Mouse (Mus musculus) MEL-GATA-1-ER (cell line): ENCODE measurements around the gene Idua.

Source experiments
- DNase-seq: peaks from one replicate; pipeline ENCODE4 v3.0.0-alpha.2; 2012; ENCODE audit warnings: low read depth; ENCODE audit errors: extremely low read depth

The Idua gene

DNA sequence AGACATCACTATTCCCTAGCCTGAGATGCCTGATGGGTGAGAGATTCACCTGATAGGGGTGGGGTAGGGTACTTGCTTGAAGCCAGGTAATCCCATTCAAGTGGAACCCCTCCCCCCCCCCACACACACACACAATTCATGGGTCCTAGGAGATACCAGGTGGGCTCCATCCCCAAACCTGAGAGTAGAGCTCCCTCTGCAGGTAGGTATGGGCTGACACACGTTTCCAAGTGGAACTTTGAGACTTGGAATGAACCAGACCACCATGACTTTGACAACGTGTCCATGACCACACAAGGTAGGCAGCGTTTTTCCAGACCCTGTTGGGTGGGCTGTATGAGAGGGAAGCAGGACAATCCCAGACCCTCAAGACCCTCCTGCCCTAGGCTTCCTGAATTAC is 19.8 kb downstream of the Idua start:
- DNase-seq, result no peak

DNA sequence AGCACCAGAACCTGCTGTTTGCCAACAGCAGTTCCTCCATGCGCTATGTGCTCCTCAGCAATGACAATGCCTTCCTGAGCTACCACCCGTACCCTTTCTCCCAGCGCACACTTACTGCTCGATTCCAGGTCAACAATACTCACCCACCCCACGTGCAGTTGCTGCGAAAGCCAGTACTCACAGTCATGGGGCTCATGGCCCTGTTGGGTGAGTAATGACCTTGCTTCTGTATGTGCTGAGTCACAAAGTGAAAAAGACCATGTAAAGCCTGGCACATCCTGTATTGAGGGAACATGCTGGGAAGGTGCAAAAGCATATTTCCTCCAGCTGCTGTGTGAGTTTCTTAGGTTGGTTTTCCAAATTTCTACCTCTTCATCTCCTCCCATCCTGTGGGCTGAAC is 20.7 kb downstream of the Idua start:
- no peak for DNase-seq

DNA sequence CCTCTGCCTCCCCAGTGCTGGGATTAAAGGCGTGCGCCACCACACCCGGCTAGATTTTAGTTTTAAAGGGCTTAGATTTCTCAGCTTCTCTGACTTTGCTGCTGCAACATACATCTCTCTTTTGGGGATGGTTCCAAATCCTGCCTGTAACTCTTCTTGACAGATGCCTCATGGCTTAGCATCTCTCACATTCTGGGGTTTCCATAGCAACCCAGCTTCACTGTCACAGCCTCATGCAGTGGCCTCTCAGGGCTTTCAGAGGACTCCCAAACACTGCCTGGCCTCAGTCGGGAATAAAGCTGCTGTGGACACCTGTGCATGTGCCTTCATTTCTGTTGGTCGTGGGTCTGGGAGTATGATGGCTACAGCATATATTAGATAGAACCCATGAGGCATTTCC is 29.0 kb downstream of the Idua start:
- no peak for DNase-seq

DNA sequence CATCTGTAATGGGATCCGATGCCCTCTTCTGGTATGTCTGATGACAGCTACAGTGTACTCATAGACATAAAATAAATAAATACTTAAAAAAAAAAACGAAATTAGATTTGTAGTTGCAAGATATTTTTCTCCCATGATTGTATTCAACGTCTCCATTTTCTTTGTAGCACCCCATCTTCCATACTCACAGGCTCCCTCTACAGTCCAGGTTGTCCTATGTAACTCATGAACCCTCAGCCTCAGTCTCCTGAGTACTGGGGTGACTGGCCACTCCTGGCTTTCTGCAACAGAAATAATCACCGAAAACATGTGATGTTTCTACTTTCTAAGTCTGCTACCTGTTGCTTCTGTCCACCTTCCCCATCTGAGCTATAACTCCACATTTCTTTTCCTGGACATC is 31.0 kb downstream of the Idua start:
- DNase-seq, result no peak

DNA sequence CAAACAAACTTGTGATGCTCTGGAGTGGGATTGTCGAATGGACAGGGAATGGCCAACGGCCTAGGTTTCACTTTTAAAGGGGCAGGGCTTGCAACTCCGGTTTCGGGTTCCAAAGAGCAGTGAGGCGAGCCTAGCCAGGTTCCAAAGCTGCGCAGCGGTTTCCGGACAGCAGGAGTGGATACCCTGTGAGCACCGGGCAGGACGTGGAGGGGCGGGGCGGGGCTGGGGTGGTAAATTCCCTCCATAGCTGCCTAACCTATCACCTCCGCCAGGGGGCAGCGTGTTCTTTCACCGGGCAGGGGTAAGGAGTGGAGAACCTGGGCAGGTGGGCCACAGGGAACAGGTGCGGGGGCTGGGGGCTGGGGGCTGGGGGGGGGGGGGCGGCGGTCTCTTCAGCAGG is 32.1 kb downstream of the Idua start, which contains the start of gene Fgfrl1:
TSS of gene Fgfrl1 (plus strand) at position 112 of the 400 bp plus-strand sequence.
- no peak for DNase-seq

DNA sequence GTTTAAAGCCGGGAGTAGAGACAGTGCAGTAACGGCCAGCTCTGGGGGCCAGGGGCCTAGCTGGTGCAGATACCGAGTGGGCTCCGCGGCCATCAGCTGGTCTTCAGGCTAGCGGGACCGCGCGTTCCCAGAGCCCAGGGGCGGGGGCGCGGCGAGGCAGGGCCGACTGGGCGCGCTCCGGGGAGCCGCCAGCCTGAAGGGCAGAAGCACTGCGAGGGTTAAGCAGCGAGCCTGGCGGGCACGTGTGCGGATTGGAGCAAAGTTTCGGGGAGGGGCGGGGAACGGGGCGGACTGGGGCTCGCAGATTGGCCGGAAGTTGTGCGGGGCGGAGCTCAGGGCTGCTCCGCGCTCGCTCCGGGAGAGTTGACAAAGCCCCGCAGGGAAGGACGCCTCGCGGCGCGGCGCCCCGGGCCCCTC is 33.7 kb downstream of the Idua start:
- DNase-seq, result peak; percentile 82

DNA sequence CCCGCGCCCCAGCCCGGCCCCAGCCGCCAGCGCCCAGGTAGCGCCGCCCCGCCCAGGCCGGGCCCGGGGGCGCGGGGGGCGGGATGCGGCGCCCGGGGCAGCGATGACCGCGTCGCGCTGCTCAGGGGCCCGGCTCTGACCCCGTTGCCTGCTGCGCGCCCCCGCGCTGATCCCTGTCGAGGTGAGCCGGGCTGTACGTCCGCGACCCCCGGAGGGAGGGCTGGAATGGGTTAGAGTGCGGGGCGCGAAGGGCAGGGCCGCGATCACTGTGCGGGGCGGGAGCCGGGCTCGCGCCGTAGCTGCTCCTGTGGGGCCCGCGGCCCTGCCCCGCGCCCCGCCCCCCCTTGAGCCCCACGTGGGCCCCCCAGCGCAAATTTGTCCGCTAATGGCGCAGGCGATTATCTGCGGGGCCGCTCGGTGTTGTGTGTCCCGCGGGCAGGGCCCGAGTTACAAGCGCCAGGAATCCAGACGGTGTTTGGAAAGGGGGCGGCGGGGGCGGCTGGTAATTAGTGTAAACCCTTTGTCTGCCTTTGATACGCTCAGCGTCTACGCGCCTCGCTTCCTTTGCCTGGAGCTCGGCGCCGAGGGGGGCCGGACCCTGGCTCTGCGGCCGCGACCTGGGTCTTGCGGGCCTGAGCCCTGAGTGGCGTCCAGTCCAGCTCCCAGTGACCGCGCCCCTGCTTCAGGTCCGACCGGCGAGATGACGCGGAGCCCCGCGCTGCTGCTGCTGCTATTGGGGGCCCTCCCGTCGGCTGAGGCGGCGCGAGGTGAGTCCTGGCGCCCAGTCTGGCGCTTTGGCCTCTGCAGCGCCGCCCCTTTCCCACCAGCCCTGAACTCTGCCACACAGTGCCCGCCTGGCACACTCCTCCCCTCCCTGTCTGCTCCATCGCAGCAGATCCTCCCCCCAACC is 34.5 kb downstream of the Idua start:
- no peak for DNase-seq

DNA sequence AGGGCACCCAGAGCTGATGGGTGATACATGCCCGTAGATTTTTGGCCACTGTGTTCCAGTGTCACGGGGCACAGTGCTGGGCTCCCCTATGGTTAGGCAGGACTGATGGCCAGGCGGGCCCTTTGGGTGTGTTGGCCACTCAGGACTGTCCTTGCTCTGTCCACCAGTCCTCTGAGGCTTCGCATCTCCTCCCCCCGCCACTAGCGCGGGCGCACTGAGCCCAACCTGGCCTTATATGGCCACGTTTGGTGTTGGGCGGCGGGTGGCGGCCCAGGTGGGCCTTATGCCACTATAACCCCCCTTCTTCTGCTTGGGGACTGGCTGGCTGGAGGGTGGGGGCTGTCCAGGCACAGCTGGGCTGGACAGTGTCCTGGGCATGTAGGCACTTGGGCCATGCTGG is 35.7 kb downstream of the Idua start:
- no peak for DNase-seq

DNA sequence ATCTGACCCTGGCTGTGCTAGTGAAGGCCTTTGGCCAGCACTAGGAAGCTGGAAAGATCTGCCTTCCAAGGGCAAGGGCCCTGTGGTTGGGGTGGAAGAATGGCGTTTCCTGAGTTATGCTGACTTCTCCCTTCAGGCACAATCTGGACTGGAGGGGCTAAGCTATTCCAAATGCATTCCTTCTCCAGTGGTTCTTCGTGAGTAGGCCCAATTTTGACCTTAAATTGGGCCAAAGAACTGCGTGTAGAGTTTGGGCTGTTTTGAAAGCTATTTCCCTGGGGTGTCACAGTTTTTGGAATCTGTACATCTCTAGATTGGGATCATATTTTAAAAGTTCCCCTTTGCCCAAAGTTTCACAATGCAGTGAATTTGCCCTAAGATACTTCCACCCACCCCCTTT is 36.4 kb downstream of the Idua start:
- no peak for DNase-seq

DNA sequence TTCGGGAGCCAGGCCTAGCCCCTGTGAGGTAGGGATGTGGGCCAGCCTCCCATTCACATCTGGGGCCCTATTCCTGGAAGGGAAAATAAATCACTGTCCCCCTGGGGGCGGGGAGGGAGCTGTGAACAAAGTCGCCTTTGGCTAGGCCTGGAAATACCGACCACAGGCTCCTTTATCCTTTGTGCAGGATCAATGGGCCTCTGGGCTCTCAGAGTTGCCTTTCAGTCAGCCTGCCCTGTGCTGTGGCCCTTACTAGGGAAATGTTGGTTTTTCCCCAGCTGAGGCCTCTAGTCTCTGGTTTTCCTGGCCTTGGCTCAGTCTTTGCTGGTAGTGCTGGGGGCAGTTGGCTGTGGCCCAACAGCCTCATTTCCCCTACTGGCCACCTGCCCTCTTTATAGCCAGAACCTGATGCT is 37.2 kb downstream of the Idua start:
- DNase-seq, result no peak

DNA sequence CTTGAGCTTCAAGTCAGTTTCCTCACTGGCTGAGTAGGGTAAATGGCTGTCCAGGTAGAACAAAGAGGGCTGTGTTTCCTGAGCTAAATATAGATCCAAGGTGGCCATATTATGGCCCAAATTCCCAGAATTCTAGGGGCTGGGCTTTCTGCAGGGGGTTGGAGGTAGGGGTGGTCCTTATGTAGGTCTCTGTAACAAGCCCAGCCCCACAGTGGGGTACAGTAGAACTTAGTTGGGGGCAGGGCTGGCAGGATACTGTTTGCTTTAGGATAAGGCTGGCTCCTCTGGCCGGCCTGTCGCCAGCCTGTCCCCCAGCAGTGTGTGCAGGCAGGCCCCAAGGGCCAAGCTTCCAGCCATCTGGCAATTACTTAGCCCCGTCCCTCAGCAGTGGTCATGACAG is 40.2 kb downstream of the Idua start:
- DNase-seq, result no peak

DNA sequence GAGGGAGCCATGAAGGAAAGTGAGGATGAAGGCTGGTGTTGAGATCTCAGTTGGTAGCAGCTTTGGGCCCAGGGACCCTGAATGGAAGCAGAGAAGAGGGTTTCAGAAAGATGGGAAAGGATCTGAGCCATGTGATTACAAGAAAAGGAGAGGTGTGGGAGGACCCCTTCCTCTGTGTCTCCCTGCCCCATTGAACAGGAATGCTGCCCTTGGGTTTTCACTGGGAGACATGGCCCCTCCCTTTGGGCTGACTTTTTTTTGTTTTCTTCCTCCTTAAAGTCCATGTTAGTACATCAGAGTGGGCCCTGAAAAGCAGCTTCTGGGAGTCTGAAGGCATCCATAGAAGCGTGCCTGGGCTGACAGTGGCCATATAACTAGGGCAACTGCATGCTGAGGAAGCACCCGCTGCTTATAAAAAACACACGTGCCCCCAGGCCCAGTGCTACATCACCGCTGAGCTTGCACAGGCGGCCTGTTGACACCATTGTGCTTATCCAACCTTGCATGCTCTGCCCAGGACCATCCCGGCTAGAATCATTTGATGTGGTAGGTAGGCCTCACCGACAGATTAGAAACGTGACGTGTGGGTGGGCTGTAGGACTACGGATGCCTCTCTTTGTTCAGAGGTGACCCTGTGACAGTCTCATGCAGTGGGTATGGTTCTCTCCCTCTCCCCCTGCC is 41.4 kb downstream of the Idua start:
- no peak for DNase-seq

DNA sequence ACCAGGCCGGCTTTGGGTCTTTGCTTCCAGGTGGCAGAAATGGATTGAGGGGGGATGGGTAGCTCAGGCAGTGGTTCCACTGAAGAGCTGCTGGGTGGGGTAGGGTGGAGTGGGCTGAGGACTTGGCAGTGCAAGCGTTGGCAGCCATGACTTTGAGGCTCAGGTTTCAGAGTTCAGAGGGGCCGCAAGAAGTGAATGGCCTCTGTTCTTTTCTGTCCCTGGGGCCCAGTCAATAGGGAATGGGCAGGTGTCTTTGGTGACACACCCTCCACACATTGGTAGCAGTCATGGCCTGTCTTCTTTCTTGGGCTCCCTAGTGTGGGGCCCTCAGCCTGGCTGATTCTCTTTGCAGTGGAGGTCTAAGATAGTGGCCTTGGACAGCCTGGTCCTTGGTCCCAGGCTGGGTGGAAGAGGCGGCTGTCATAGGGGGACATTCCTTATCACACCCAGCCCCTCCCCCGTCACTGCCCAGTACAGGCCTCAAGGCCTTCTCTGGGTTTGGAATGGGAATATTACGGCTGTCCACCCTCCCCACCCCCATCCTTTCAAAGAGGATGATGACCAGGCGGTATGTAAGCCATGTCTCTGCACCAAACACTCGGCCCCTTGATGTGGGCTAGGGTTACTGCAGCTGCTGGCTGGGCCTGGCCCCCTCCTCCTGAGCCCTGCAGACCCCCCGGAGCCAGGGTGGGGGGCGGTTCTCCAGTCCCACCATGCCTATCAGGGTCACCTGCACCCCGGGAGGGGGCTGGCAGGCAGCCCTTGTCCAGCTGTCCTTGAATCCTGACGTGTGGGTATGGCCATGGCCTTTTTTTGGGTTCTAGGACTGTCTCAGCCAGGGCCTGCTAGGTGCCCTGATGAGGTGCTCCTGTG is 43.9 kb downstream of the Idua start:
- DNase-seq, result no peak

DNA sequence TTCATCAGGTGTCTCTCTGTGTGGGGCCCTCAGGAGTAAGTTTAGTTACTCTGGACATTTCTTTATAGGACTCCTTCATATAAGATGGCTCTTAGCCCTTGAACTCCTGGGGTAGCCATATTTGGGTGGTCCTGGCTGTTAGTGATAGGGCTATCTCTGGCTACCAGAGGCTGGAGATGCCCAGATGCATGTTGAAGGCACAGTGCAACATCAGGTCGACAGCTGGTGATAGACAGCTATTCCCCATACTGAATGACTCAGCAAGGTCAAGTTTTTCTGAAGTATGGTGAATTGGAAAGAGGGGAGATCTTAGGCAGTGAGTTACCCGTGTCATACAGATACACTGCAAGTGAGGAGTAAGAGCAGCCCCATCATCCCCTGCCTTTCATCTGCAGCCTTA is 47.6 kb downstream of the Idua start:
- no peak for DNase-seq

DNA sequence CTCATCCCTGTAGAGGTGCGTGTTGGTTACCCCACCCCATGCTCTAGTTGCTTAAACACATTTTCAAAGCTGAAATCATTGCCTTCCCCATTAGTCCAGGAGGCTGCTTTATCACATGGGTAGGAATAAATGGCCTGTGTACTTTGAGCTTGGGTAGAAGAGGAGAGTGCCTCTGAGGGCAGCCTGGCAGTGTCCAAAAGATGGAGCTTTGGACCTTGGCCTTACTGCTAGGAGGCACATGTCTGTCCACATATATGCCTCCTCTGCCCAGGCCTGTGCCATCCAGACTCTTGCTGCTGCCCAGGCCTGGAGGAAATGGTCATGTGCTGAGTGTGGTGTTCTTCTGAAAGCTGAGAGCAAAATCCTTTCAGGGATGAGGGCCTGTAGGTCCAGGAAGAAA is 48.3 kb downstream of the Idua start:
- DNase-seq, result no peak

DNA sequence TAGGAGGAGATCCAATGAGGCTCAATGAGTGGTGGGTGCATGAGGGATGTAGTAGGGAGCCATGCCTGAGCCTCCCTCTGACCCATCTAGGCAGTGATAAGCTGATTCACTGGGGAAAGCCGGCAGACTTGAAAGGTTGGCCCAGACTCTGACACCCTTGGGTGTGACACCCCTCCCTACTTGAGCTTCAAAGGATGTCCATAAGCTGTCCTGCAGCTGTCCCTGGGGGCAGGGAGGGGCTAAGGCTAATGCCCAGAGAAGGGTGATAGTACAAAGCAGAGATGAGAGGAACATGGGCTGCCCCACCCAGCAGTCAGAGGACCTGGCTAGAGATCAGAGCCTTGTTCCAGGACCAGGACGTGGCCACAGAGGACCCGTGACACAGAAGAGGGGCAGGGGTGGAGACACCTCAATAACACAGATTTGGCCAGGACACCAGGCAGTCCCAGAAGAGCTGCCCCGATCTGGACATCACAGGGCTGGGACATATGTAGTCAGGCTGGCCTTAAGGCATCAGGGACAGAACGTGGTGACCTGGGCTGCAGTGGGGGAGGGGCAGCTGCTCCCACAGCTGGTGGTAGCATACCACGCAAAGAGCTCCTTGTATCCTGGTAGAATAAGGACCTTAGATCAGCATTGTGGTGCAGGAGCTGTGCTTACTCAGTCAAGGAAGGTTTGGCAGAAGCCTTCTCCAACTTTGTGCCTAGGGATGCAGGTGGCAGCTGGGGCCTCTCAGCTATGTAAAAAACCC is 49.0 kb downstream of the Idua start:
- no peak for DNase-seq

DNA sequence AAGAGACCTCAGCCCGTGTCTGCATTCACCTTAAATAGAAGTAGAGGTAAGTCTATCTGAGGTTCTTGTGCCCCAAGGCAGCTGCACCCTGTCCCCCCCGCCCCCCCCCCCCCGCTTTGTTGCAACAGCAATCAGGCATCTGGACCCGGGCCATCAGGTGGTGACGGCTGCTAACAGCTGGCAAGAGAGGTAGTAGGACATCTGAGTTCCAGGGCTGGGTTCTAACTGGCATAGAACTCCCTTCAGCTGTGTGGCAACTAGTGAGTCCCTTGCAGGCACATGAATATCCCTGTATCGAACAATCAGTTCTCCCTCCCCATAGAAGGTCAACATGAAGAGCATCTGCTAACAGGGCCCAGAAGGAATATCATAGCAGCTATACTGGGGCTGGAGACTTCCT is 51.8 kb downstream of the Idua start:
- no peak for DNase-seq

DNA sequence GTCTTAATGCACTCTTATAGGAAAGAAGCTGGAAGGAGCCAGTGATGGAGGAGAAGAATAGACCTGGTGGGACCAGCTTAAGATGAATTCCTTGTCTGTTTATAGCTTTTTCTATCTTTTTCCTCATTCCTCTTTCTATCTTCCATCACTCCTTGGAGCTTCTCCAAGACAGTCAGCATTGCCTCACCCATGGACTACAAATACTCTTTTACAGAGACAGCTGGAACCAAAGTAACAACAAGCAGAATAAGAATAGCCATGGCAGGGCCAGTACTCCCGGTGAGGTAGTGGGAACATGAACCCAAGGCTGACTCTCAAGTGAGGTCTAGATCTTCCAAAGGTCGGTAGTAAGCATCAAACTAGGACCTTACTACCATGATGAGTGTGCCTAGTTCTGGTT is 53.0 kb downstream of the Idua start:
- no peak for DNase-seq

DNA sequence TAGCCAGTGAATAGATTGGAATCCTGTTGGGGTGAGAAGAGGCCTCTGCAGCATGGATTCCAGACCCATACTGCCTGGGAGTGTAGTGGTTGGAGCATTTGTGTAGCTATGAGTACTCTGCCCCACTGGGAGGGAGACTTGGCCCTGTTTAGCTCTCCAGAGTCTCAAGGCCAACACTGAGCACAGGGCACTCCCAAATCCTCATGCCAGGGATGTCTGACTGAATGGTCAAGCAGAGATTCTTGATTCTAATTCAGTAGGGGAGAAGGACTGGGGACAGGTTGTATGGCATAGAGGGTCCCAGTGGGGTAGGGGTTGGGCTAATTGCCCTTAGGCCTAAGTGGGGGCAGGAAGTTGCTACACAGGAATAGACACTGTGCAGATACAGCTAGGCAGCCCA is 53.6 kb downstream of the Idua start:
- no peak for DNase-seq

DNA sequence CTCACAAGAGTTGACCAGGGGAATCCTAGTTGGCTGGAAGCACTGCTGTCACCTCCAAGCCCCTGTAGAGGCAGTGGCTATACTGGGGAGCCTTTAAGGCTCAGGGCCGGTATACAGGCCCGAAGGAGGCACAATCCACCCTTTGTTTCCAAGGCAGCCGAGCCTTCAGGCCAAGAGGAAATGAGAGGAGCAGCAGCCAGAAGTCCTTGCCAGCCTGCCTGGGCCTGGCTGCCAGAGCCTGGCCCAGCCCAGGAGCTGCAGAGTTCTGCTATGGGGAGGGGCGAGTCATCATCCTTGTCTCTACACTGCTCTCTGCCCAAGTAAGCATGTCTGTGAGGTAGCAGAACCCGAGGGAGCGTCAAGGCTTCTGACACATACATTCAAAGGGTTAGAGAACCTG is 54.0 kb downstream of the Idua start:
- no peak for DNase-seq

DNA sequence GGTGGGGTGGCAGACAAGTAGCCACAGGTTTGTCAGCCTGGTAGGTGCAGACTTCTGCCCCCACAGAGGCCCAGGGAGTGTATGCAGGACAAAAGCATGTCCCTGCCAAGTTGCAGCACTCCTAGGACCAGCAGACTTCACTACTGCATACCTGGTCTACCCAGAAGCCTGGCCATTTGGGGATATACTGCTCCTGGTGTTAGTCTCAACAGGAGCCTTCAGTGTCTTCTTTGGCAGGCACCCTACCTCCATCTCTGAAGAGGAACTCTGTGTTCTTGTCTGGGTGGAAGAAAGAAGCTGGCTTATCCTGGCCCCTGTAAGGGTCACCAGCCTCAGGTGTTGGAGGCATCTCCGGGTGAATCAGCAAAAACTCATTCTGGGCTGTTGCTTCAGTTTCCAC is 55.8 kb downstream of the Idua start:
- DNase-seq, result no peak
